In the genomic region with DNA sequence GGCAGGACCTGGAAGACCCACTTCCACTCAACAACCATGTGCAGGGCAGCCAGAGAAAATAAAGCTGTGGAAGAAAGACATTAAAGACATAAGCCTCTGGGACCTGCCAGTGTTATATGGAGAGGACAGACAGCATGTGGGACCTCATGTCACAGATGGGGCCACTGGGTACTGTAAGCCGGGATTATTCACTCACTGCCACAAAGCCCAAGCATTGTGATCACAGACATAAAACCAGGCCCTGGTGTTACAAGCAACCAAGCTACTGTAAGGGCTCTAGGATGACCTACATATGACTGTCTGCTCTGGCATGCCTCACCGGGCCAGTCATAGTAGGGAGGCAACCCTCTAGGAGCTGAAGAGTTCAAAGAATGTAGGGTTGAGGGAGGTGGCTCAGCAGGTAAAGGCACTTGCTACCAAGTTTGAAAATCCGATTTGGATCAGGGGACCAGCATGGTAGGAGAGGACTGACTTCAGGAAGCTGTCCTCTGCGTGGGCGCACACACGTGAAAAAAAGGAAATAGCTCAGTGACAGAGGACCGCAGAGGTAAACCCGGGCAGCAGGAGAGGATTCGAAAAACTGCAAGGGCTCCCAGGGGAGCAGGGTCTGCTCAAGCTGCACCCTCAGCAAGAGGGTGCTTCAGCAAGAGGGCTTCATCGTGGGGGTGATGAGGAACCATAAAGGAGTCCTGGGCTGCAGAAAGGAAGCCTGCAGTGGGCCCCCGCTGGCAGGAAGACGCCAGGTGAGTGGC, we compare ENCODE assay signal across 7 mouse cellular contexts. TPM values are rescaled to one million over a fixed set of nuclear protein-coding genes. Genes with fewer than 3 reads are reported as not detected.
A peak's percentile ranks its signal among the peaks of the same experiment; 100 is the strongest.
DNase-seq lines count a peak whose midpoint lies in the region; ATAC-seq and TF ChIP-seq lines count a peak whose summit lies in the region.

No protein-coding gene starts in this region.

- H3K4me3 ChIP-seq in lung, embryonic 14.5 days (ENCODE audit: low read depth, low read length): peak overlapping the region; percentile 93
- peak overlapping the region; percentile 74 for H3K4me3 ChIP-seq in bone marrow macrophage, adult 2 months (ENCODE audit: insufficient read depth, low read length)
- peak overlapping the region; percentile 86 for H3K4me3 ChIP-seq in forebrain, postnatal 0 days (ENCODE audit: low read depth, low read length)
- peak overlapping the region; percentile 88 for H3K4me3 ChIP-seq in lung, postnatal 0 days (ENCODE audit: low read depth, low read length)
- H3K4me3 ChIP-seq in stomach, embryonic 16.5 days (replicated peaks; ENCODE audit: low read length): peak overlapping the region; percentile 91

- no peak for DNase-seq in lung, embryonic 14.5 days
- no peak for DNase-seq in lung, postnatal 14 days
- DNase-seq in forebrain, postnatal 0 days: no peak
- peak; percentile 51 for DNase-seq in lung, postnatal 0 days (ENCODE audit: low spot score)
- DNase-seq in urinary bladder, postnatal 25 days (ENCODE audit: low spot score): no peak

- H3K27ac ChIP-seq in lung, embryonic 14.5 days (ENCODE audit: low read depth): peak overlapping the region; percentile 56; the same call in 1 of the 2 replicates
- peak overlapping the region; percentile 7; the same call in 1 of the 2 replicates for H3K27ac ChIP-seq in bone marrow macrophage, adult 2 months (ENCODE audit: insufficient read depth, low read depth, low read length)
- H3K27ac ChIP-seq in forebrain, postnatal 0 days (ENCODE audit: low read depth, low read length): no peak overlapping the region
- H3K27ac ChIP-seq in lung, postnatal 0 days (ENCODE audit: low read length): peak overlapping the region; percentile 78
- H3K27ac ChIP-seq in stomach, embryonic 16.5 days (ENCODE audit: low read length): peak overlapping the region; percentile 79

- H3K9me3 ChIP-seq in lung, embryonic 14.5 days (ENCODE audit: low read depth, low read length): no peaks in the 10 kb centered on the region
- no peaks in the 10 kb centered on the region for H3K9me3 ChIP-seq in forebrain, postnatal 0 days (ENCODE audit: low read length)
- H3K9me3 ChIP-seq in lung, postnatal 0 days (ENCODE audit: low read length): no peaks in the 10 kb centered on the region
- H3K9me3 ChIP-seq in stomach, embryonic 16.5 days (replicated peaks; ENCODE audit: control insufficient read depth, low read length): no peaks in the 10 kb centered on the region

- no peak for ATAC-seq in lung, embryonic 14.5 days (ENCODE audit: insufficient read depth)
- no peak for ATAC-seq in forebrain, postnatal 0 days
- ATAC-seq in lung, postnatal 0 days: no peak
- ATAC-seq in stomach, embryonic 16.5 days (ENCODE audit: insufficient read depth, low FRiP score): no peak

- no peak for TF ChIP-seq CTCF in lung, embryonic 14.5 days (IDR thresholded peaks at IDR 0.05; ENCODE audit: low read depth)
- TF ChIP-seq CTCF in bone marrow macrophage, adult 2 months (IDR thresholded peaks at IDR 0.05; ENCODE audit: low read depth, low read length): no peak
- TF ChIP-seq CTCF in forebrain, postnatal 0 days (IDR thresholded peaks at IDR 0.05; ENCODE audit: low read depth): no peak
- no peak for TF ChIP-seq CTCF in lung, postnatal 0 days (IDR thresholded peaks at IDR 0.05)

- peak overlapping the region; percentile 70 for H3K4me2 ChIP-seq in lung, embryonic 14.5 days
- H3K4me2 ChIP-seq in forebrain, postnatal 0 days (ENCODE audit: low read depth): peak overlapping the region; percentile 98
- H3K4me2 ChIP-seq in lung, postnatal 0 days (replicated peaks; ENCODE audit: low read depth, low read length): peak overlapping the region; percentile 95
- peak overlapping the region; percentile 94 for H3K4me2 ChIP-seq in stomach, embryonic 16.5 days (ENCODE audit: low read depth, low read length)

- peaks cover 5% of the 10 kb centered on the region; the same call in 1 of the 2 replicates for H3K4me1 ChIP-seq in lung, embryonic 14.5 days (ENCODE audit: insufficient read depth)
- H3K4me1 ChIP-seq in bone marrow macrophage, adult 2 months (ENCODE audit: control insufficient read depth, insufficient read depth, low read length): peaks cover 18% of the 10 kb centered on the region
- H3K4me1 ChIP-seq in forebrain, postnatal 0 days (ENCODE audit: insufficient read depth): peaks cover 10% of the 10 kb centered on the region
- H3K4me1 ChIP-seq in lung, postnatal 0 days (ENCODE audit: insufficient read depth, low read depth, low read length): peaks cover 22% of the 10 kb centered on the region; the same call in 1 of the 2 replicates
- peaks cover 25% of the 10 kb centered on the region for H3K4me1 ChIP-seq in stomach, embryonic 16.5 days (ENCODE audit: control insufficient read depth, insufficient read depth, low read length)

- no peak for TF ChIP-seq EP300 in lung, postnatal 0 days (IDR thresholded peaks at IDR 0.05)

- 12% methylated on average over 12 of the region's 12 CpGs for WGBS in lung, embryonic 14.5 days
- 21% methylated on average over 12 of the region's 12 CpGs for WGBS in forebrain, postnatal 0 days
- WGBS in lung, postnatal 0 days: 10% methylated on average over 12 of the region's 12 CpGs
- 11% methylated on average over 12 of the region's 12 CpGs for WGBS in stomach, embryonic 16.5 days

- peak overlapping the region; percentile 83 for H3K9ac ChIP-seq in lung, embryonic 14.5 days
- peak overlapping the region; percentile 90 for H3K9ac ChIP-seq in forebrain, postnatal 0 days
- H3K9ac ChIP-seq in lung, postnatal 0 days (replicated peaks; ENCODE audit: low read depth): peak overlapping the region; percentile 90
- H3K9ac ChIP-seq in stomach, embryonic 16.5 days (ENCODE audit: low read length): peak overlapping the region; percentile 96

- H3K27me3 ChIP-seq in lung, embryonic 14.5 days (ENCODE audit: insufficient read depth, low read length): no peaks in the 10 kb centered on the region
- H3K27me3 ChIP-seq in forebrain, postnatal 0 days (ENCODE audit: insufficient read depth, low read length): no peaks in the 10 kb centered on the region
- H3K27me3 ChIP-seq in lung, postnatal 0 days (replicated peaks; ENCODE audit: insufficient read depth, low read length): no peaks in the 10 kb centered on the region
- no peaks in the 10 kb centered on the region for H3K27me3 ChIP-seq in stomach, embryonic 16.5 days (ENCODE audit: control insufficient read depth, insufficient read depth, low read length)

- TF ChIP-seq POLR2A in bone marrow macrophage, adult 2 months (IDR thresholded peaks at IDR 0.05; ENCODE audit: borderline replicate concordance, low read depth, low read length): no peak

- peaks cover 20% of the 10 kb centered on the region; the same call in 1 of the 2 replicates for H3K36me3 ChIP-seq in lung, embryonic 14.5 days (ENCODE audit: insufficient read depth)
- peaks cover 11% of the 10 kb centered on the region for H3K36me3 ChIP-seq in forebrain, postnatal 0 days (ENCODE audit: insufficient read depth)
- H3K36me3 ChIP-seq in lung, postnatal 0 days (ENCODE audit: insufficient read depth, low read length): no peaks in the 10 kb centered on the region
- no peaks in the 10 kb centered on the region for H3K36me3 ChIP-seq in stomach, embryonic 16.5 days (ENCODE audit: control insufficient read depth, insufficient read depth, low read length)

RNA-seq across cellular contexts. Expression of a gene that starts 0.8 kb away (rescaled TPM):
- polyA plus RNA-seq in lung, embryonic 14.5 days (2014; fragmentation: Nextera tagmentation; extraction: Ambion mirVana): 151 and 153 TPM in 2 replicates
- 63.2 and 67.3 TPM in 2 replicates for polyA plus RNA-seq in bone marrow macrophage, adult 2 months (2012; ENCODE audit: insufficient read depth, insufficient read length, missing spikeins)
- 156 and 201 TPM in 2 replicates for total RNA-seq in forebrain, postnatal 0 days (2014; rRNA removed)
- 154 and 155 TPM in 2 replicates for polyA plus RNA-seq in forebrain, postnatal 0 days (2015; fragmentation: Nextera tagmentation; extraction: Ambion mirVana)
- 105 and 106 TPM in 2 replicates for polyA plus RNA-seq in lung, postnatal 0 days (2015; fragmentation: Nextera tagmentation; extraction: Ambion mirVana)
- 42.9 and 44.3 TPM in 2 replicates for polyA plus RNA-seq in stomach, embryonic 16.5 days (2015; fragmentation: Nextera tagmentation; extraction: Ambion mirVana)

RNA-seq across cellular contexts. Expression of a gene that starts 12.2 kb away (rescaled TPM):
- 9.5 and 11.8 TPM in 2 replicates for polyA plus RNA-seq in lung, embryonic 14.5 days (2014; fragmentation: Nextera tagmentation; extraction: Ambion mirVana)
- polyA plus RNA-seq in bone marrow macrophage, adult 2 months (2012; ENCODE audit: insufficient read depth, insufficient read length, missing spikeins): 7.7 and 9.3 TPM in 2 replicates
- 17.9 and 18.7 TPM in 2 replicates for total RNA-seq in forebrain, postnatal 0 days (2014; rRNA removed)
- 13.3 and 14.1 TPM in 2 replicates for polyA plus RNA-seq in forebrain, postnatal 0 days (2015; fragmentation: Nextera tagmentation; extraction: Ambion mirVana)
- 7.1 and 7.2 TPM in 2 replicates for polyA plus RNA-seq in lung, postnatal 0 days (2015; fragmentation: Nextera tagmentation; extraction: Ambion mirVana)
- 8.4 and 8.7 TPM in 2 replicates for polyA plus RNA-seq in stomach, embryonic 16.5 days (2015; fragmentation: Nextera tagmentation; extraction: Ambion mirVana)

RNA-seq across cellular contexts. Expression of a gene that starts 13.4 kb away (rescaled TPM):
- 90.5 and 92.8 TPM in 2 replicates for polyA plus RNA-seq in lung, embryonic 14.5 days (2014; fragmentation: Nextera tagmentation; extraction: Ambion mirVana)
- 29.3 and 35.4 TPM in 2 replicates for polyA plus RNA-seq in bone marrow macrophage, adult 2 months (2012; ENCODE audit: insufficient read depth, insufficient read length, missing spikeins)
- 21.0 and 24.1 TPM in 2 replicates for total RNA-seq in forebrain, postnatal 0 days (2014; rRNA removed)
- polyA plus RNA-seq in forebrain, postnatal 0 days (2015; fragmentation: Nextera tagmentation; extraction: Ambion mirVana): 86.8 and 87.9 TPM in 2 replicates
- polyA plus RNA-seq in lung, postnatal 0 days (2015; fragmentation: Nextera tagmentation; extraction: Ambion mirVana): 56.9 and 59.3 TPM in 2 replicates
- 92.1 and 99.9 TPM in 2 replicates for polyA plus RNA-seq in stomach, embryonic 16.5 days (2015; fragmentation: Nextera tagmentation; extraction: Ambion mirVana)

RNA-seq across cellular contexts. Expression of a gene that starts 13.4 kb away (rescaled TPM):
- 8.7 and 10.1 TPM in 2 replicates for polyA plus RNA-seq in lung, embryonic 14.5 days (2014; fragmentation: Nextera tagmentation; extraction: Ambion mirVana)
- polyA plus RNA-seq in bone marrow macrophage, adult 2 months (2012; ENCODE audit: insufficient read depth, insufficient read length, missing spikeins): 2.2 and 3.2 TPM in 2 replicates
- total RNA-seq in forebrain, postnatal 0 days (2014; rRNA removed): 3.0 and 4.9 TPM in 2 replicates
- polyA plus RNA-seq in forebrain, postnatal 0 days (2015; fragmentation: Nextera tagmentation; extraction: Ambion mirVana): 4.2 and 4.5 TPM in 2 replicates
- 3.5 and 4.8 TPM in 2 replicates for polyA plus RNA-seq in lung, postnatal 0 days (2015; fragmentation: Nextera tagmentation; extraction: Ambion mirVana)
- 5.6 and 6.7 TPM in 2 replicates for polyA plus RNA-seq in stomach, embryonic 16.5 days (2015; fragmentation: Nextera tagmentation; extraction: Ambion mirVana)

RNA-seq across cellular contexts. Expression of a gene that starts 16.5 kb away (rescaled TPM):
- polyA plus RNA-seq in lung, embryonic 14.5 days (2014; fragmentation: Nextera tagmentation; extraction: Ambion mirVana): 2.4 and 3.1 TPM in 2 replicates
- polyA plus RNA-seq in bone marrow macrophage, adult 2 months (2012; ENCODE audit: insufficient read depth, insufficient read length, missing spikeins): 1.1 and 2.1 TPM in 2 replicates
- 1.2 and 2.7 TPM in 2 replicates for total RNA-seq in forebrain, postnatal 0 days (2014; rRNA removed)
- 0.58 and 0.69 TPM in 2 replicates for polyA plus RNA-seq in forebrain, postnatal 0 days (2015; fragmentation: Nextera tagmentation; extraction: Ambion mirVana)
- 0.98 and 1.1 TPM in 2 replicates for polyA plus RNA-seq in lung, postnatal 0 days (2015; fragmentation: Nextera tagmentation; extraction: Ambion mirVana)
- polyA plus RNA-seq in stomach, embryonic 16.5 days (2015; fragmentation: Nextera tagmentation; extraction: Ambion mirVana): 3.7 and 4.8 TPM in 2 replicates
